Mouse (Mus musculus): ENCODE measurements at regions not wholly inside any gene's neighbourhood (a gene's known extent, or its start where the extent isn't known, plus 50 kb on each side); places are given as distances from the start of the nearest gene placed in this dataset.

DNA sequence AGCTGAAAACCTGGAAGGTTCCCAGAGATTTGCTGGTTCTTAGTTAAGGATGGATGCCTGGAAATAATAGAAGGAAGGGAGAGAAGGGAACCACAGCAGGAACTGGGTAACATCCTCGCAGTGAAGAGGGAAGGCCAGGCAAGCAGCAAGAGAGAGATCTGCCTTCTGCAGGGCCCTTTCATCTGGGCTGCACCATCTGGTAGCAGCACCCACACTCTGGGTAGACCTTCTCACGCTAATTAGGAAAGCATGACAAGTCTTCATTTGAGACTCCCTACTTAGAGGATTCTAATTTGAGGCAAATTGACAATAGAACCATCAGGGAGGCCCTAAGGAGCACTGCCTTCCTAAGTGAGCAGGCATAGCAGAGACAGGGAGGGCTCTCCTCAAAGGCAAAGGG, 153.3 kb downstream of the Med10 start:
- no peak for TF ChIP-seq CTCF (conservative IDR thresholded peaks at IDR 0.05 in 1 of 2, IDR thresholded peaks at IDR 0.05 in 1 of 2; ENCODE audit: low read depth in 2 of 2, low read length in 2 of 2)
- no peak for TF ChIP-seq POLR2A (IDR thresholded peaks at IDR 0.05; ENCODE audit: low read depth, low read length)
- no peak for TF ChIP-seq POLR2AphosphoS2 (IDR thresholded peaks at IDR 0.05; ENCODE audit: low read depth, low read length)
- no peak for TF ChIP-seq ZNF384 (IDR thresholded peaks at IDR 0.05; ENCODE audit: low read depth, low read length)
- TF ChIP-seq TCF12 (IDR thresholded peaks at IDR 0.05; ENCODE audit: low read depth, low read length): no peak
- TF ChIP-seq SMC3 (IDR thresholded peaks at IDR 0.05; ENCODE audit: low read depth, low read length): no peak
- TF ChIP-seq SIN3A (IDR thresholded peaks at IDR 0.05; ENCODE audit: low read length): no peak
